Mouse (Mus musculus) midbrain, embryonic 14.5 days (tissue): ENCODE results near the gene Rprml. TPM values are rescaled to one million over a fixed set of nuclear protein-coding genes. Genes with fewer than 3 reads are reported as not detected.

Experiments used
- ATAC-seq: fragments of 200-750 bp; cut with Nextera tagmentation; 2 replicates; pipeline ENCODE4 v1.8.0; 2017; ENCODE audit warnings: moderate number of reproducible peaks, moderate library complexity; ENCODE audit not compliant: low FRiP score, low TSS enrichment
- DNase-seq: peaks from one replicate; pipeline ENCODE4 v3.0.0-alpha.2; 2015
- H3K27ac ChIP-seq: fragments of 300-500 bp; sonication (generic); replicated peaks from 2 replicates; pipeline ENCODE4 v1.5.1; 2014; ENCODE audit warnings: mild to moderate bottlenecking, low read depth, low read length, moderate library complexity
- H3K27me3 ChIP-seq: fragments of 300-500 bp; sonication (generic); 2 replicates; pipeline ENCODE4 v1.6.1; 2014; ENCODE audit warnings: low read length, control low read depth, mixed read lengths; ENCODE audit not compliant: control insufficient read depth, insufficient read depth
- H3K36me3 ChIP-seq: fragments of 300-500 bp; sonication (generic); 2 replicates; pipeline ENCODE4 v1.6.1; 2014; ENCODE audit warnings: low read length, control low read depth; ENCODE audit not compliant: control insufficient read depth, insufficient read depth
- H3K4me1 ChIP-seq: fragments of 300-500 bp; sonication (generic); 2 replicates; pipeline ENCODE4 v1.6.1; 2014; ENCODE audit warnings: mild to moderate bottlenecking, antibody characterized with exemption, low read length, control low read depth; ENCODE audit not compliant: control insufficient read depth, insufficient read depth
- H3K4me2 ChIP-seq: fragments of 300-500 bp; sonication (generic); 2 replicates; pipeline ENCODE4 v1.6.1; 2014; ENCODE audit warnings: mild to moderate bottlenecking, low read length, moderate library complexity
- H3K4me3 ChIP-seq: fragments of 300-500 bp; sonication (generic); replicated peaks from 2 replicates; pipeline ENCODE4 v1.5.1; 2014; ENCODE audit warnings: low read depth, low read length
- H3K9ac ChIP-seq: fragments of 300-500 bp; sonication (generic); replicated peaks from 2 replicates; pipeline ENCODE4 v1.6.1; 2014; ENCODE audit warnings: mild to moderate bottlenecking, low read length, moderate library complexity
- H3K9me3 ChIP-seq: fragments of 300-500 bp; sonication (generic); 2 replicates; pipeline ENCODE4 v1.6.1; 2016; ENCODE audit warnings: low read length, control low read depth, mixed read lengths; ENCODE audit not compliant: control insufficient read depth
- WGBS: fragments of 180-500 bp; shearing (Covaris S2); extraction: QIAGEN DNeasy Blood & Tissue Kit; methylation state at CpG from one replicate; pipeline ENCODE4 v1.1.7; 2014; 5-methylcytosine and 5-hydroxymethylcytosine counted together
- polyA plus RNA-seq: library from polyadenylated mRNA; unstranded; fragments of >200 nt; fragmentation: Nextera tagmentation; extraction: Ambion mirVana; gene quantifications from 2 replicates; pipeline ENCODE4 v1.2.1, GENCODE M21; 2014

Rprml gene
- polyA plus RNA-seq, 1 experiment from 2014 or later: 0.71 TPM

GRCm38 (mm10) chr11:103693241-103693640 lies 43.9 kb downstream of the Rprml start:
- Histone ChIP-seq H3K9ac (no peak overlapping the region), H3K27me3 (no peaks in the 10 kb centered on the region), H3K27ac (no peak overlapping the region), H3K4me1 (0 out of 2 replicates have a peak, but pooled peaks cover 2% of the 10 kb centered on the region), H3K4me3 (no peak overlapping the region), H3K4me2 (no peak overlapping the region), H3K36me3 (0 out of 2 replicates have a peak, but pooled peaks cover 7% of the 10 kb centered on the region), H3K9me3 (no peaks in the 10 kb centered on the region)
- ATAC-seq (no peak), DNase-seq (no peak)
- WGBS: 69% methylated on average over 1 of the region's 1 CpGs

GRCm38 (mm10) chr11:103696851-103697564 lies 47.6 kb downstream of the Rprml start:
- 0 out of 2 replicates have a peak, but pooled peaks cover 7% of the 10 kb centered on the region for H3K4me1 ChIP-seq
- 2% methylated on average over 18 of the region's 18 CpGs for whole genome bisulfite sequencing
- ATAC-seq (no peak; the same call in 1 of the 2 replicates), DNase-seq (no peak)
- H3K27me3 ChIP-seq: no peaks in the 10 kb centered on the region
- H3K4me2 ChIP-seq: peak overlapping the region; percentile 68
- no peaks in the 10 kb centered on the region for H3K9me3 ChIP-seq
- no peaks in the 10 kb centered on the region for H3K36me3 ChIP-seq
- H3K27ac ChIP-seq: peak overlapping the region; percentile 97
- H3K4me3 ChIP-seq: peak overlapping the region; percentile 69
- peak overlapping the region; percentile 64 for H3K9ac ChIP-seq

GRCm38 (mm10) chr11:103697565-103698176 lies 48.3 kb downstream of the Rprml start, which contains the start of gene Gosr2:
TSS of gene Gosr2 (minus strand) at chr11:103697898.
- Histone ChIP-seq H3K27me3 (no peaks in the 10 kb centered on the region), H3K27ac (peak within 1 kb of the TSS; percentile 97), H3K9me3 (no peaks in the 10 kb centered on the region), H3K4me1 (0 out of 2 replicates have a peak, but pooled peaks cover 7% of the 10 kb centered on the region), H3K36me3 (no peaks in the 10 kb centered on the region), H3K9ac (peak within 1 kb of the TSS; percentile 64), H3K4me3 (peak within 1 kb of the TSS; percentile 69), H3K4me2 (peak within 1 kb of the TSS; percentile 68)
- peak; percentile 96 for DNase-seq
- peak; percentile 97 for ATAC-seq
- under 1% methylated on average over 57 of the region's 57 CpGs for WGBS

- DNase-seq (peak; percentile 27), ATAC-seq (no peak)
- peak overlapping the region; percentile 97 for H3K27ac ChIP-seq
- peak overlapping the region; percentile 69 for H3K4me3 ChIP-seq
- H3K27me3 ChIP-seq: no peaks in the 10 kb centered on the region
- H3K4me2 ChIP-seq: peak overlapping the region; percentile 68
- H3K9ac ChIP-seq: peak overlapping the region; percentile 64
- H3K9me3 ChIP-seq: no peaks in the 10 kb centered on the region
- 0 out of 2 replicates have a peak, but pooled peaks cover 7% of the 10 kb centered on the region for H3K4me1 ChIP-seq
- H3K36me3 ChIP-seq: no peaks in the 10 kb centered on the region
- 74% methylated on average over 2 of the region's 2 CpGs for WGBS
These were observed 48.9 kb downstream of the Rprml start for GRCm38 (mm10) chr11:103698226-103698625.

Other genes starting within 250 kb of the Rprml start
- gene Plekhm1, start 236.9 kb upstream of the Rprml start, polyA plus RNA-seq: 8.0 and 11.6 TPM in 2 replicates
- gene Lrrc37a, start 145.0 kb upstream of the Rprml start, polyA plus RNA-seq: not detected in 2 replicates
- not detected in 2 replicates for gene Gm884, start 28.4 kb upstream of the Rprml start, polyA plus RNA-seq
- gene Lyzl6, start 10.7 kb upstream of the Rprml start, polyA plus RNA-seq: not detected in 2 replicates
- 62.1 and 96.4 TPM in 2 replicates for gene Gosr2, start 48.3 kb downstream of the Rprml start, polyA plus RNA-seq
- 0.33 and 0.78 TPM in 2 replicates for gene Wnt9b, start 100.3 kb downstream of the Rprml start, polyA plus RNA-seq
- gene Wnt3, start 124.6 kb downstream of the Rprml start, polyA plus RNA-seq: 14.5 and 15.0 TPM in 2 replicates